Mouse (Mus musculus): ENCODE measurements around the gene E130218I03Rik. TPM values are rescaled to one million over a fixed set of nuclear protein-coding genes. Genes with fewer than 3 reads are reported as not detected.

E130218I03Rik gene
- polyA plus RNA-seq, 1 experiment from 2014 or later, result 0.24 TPM

GRCm38 (mm10) chr4:134271979-134272378, 28.5 kb downstream of the E130218I03Rik start:
- Histone ChIP-seq H3K4me2 (ENCODE audit: low read length) (no peak overlapping the region), H3K4me3 (ENCODE audit: low read depth, low read length) (no peak overlapping the region), H3K9ac (ENCODE audit: low read depth, low read length) (no peak overlapping the region), H3K4me1 (ENCODE audit: control insufficient read depth, insufficient read depth, low read length) (no peaks in the 10 kb centered on the region), H3K36me3 (ENCODE audit: control insufficient read depth, insufficient read depth, low read length) (peaks cover 9% of the 10 kb centered on the region), H3K27me3 (ENCODE audit: control insufficient read depth, insufficient read depth, low read depth, low read length) (no peaks in the 10 kb centered on the region), H3K27ac (ENCODE audit: low read length) (no peak overlapping the region), H3K9me3 (replicated peaks; ENCODE audit: control insufficient read depth, low read length, poor library complexity, severe bottlenecking) (no peaks in the 10 kb centered on the region)
- 85% methylated on average over 7 of the region's 7 CpGs for WGBS
- no peak for ATAC-seq

- H3K27ac ChIP-seq (ENCODE audit: low read length), result no peak overlapping the region
- H3K9me3 ChIP-seq (replicated peaks; ENCODE audit: control insufficient read depth, low read length, poor library complexity, severe bottlenecking), result no peaks in the 10 kb centered on the region
- peaks cover 16% of the 10 kb centered on the region for H3K36me3 ChIP-seq (ENCODE audit: control insufficient read depth, insufficient read depth, low read length)
- WGBS, result 40% methylated on average over 12 of the region's 13 CpGs
- no peak overlapping the region for H3K9ac ChIP-seq (ENCODE audit: low read depth, low read length)
- ATAC-seq, result no peak
- peak overlapping the region; percentile 1; the same call in 1 of the 2 replicates for H3K4me2 ChIP-seq (ENCODE audit: low read length)
- no peaks in the 10 kb centered on the region for H3K4me1 ChIP-seq (ENCODE audit: control insufficient read depth, insufficient read depth, low read length)
- H3K27me3 ChIP-seq (ENCODE audit: control insufficient read depth, insufficient read depth, low read depth, low read length), result no peaks in the 10 kb centered on the region
- no peak overlapping the region for H3K4me3 ChIP-seq (ENCODE audit: low read depth, low read length)
These were observed 29.4 kb downstream of the E130218I03Rik start for GRCm38 (mm10) chr4:134272731-134273416.

- Histone ChIP-seq H3K4me1 (ENCODE audit: control insufficient read depth, insufficient read depth, low read length) (no peaks in the 10 kb centered on the region), H3K4me2 (ENCODE audit: low read length) (peak overlapping the region; percentile 1; the same call in 1 of the 2 replicates), H3K9ac (ENCODE audit: low read depth, low read length) (no peak overlapping the region), H3K4me3 (ENCODE audit: low read depth, low read length) (no peak overlapping the region), H3K9me3 (replicated peaks; ENCODE audit: control insufficient read depth, low read length, poor library complexity, severe bottlenecking) (no peaks in the 10 kb centered on the region), H3K27me3 (ENCODE audit: control insufficient read depth, insufficient read depth, low read depth, low read length) (no peaks in the 10 kb centered on the region), H3K36me3 (ENCODE audit: control insufficient read depth, insufficient read depth, low read length) (peaks cover 18% of the 10 kb centered on the region), H3K27ac (ENCODE audit: low read length) (no peak overlapping the region)
- 6% methylated on average over 14 of the region's 14 CpGs for WGBS
- ATAC-seq, result no peak
These were observed 30.2 kb downstream of the E130218I03Rik start for GRCm38 (mm10) chr4:134273417-134274345.

- no peak overlapping the region for H3K4me3 ChIP-seq (ENCODE audit: low read depth, low read length)
- peaks cover 12% of the 10 kb centered on the region for H3K36me3 ChIP-seq (ENCODE audit: control insufficient read depth, insufficient read depth, low read length)
- no peak overlapping the region for H3K27ac ChIP-seq (ENCODE audit: low read length)
- no peak overlapping the region for H3K4me2 ChIP-seq (ENCODE audit: low read length)
- peaks cover 17% of the 10 kb centered on the region for H3K4me1 ChIP-seq (ENCODE audit: control insufficient read depth, insufficient read depth, low read length)
- ATAC-seq, result no peak
- no peak overlapping the region for H3K9ac ChIP-seq (ENCODE audit: low read depth, low read length)
- 93% methylated on average over 2 of the region's 2 CpGs for WGBS
- H3K27me3 ChIP-seq (ENCODE audit: control insufficient read depth, insufficient read depth, low read depth, low read length), result no peaks in the 10 kb centered on the region
- H3K9me3 ChIP-seq (replicated peaks; ENCODE audit: control insufficient read depth, low read length, poor library complexity, severe bottlenecking), result no peaks in the 10 kb centered on the region
These were observed 41.5 kb downstream of the E130218I03Rik start for GRCm38 (mm10) chr4:134284942-134285341.

- H3K9ac ChIP-seq (ENCODE audit: low read depth, low read length), result peak overlapping the region; percentile 100
- H3K9me3 ChIP-seq (replicated peaks; ENCODE audit: control insufficient read depth, low read length, poor library complexity, severe bottlenecking), result no peaks in the 10 kb centered on the region
- peak overlapping the region; percentile 81 for H3K4me3 ChIP-seq (ENCODE audit: low read depth, low read length)
- peak overlapping the region; percentile 96 for H3K4me2 ChIP-seq (ENCODE audit: low read length)
- peak; percentile 1; the same call in 1 of the 2 replicates for ATAC-seq
- peaks cover 17% of the 10 kb centered on the region for H3K4me1 ChIP-seq (ENCODE audit: control insufficient read depth, insufficient read depth, low read length)
- 3% methylated on average over 55 of the region's 59 CpGs for WGBS
- H3K27me3 ChIP-seq (ENCODE audit: control insufficient read depth, insufficient read depth, low read depth, low read length), result no peaks in the 10 kb centered on the region
- peak overlapping the region; percentile 100 for H3K27ac ChIP-seq (ENCODE audit: low read length)
- H3K36me3 ChIP-seq (ENCODE audit: control insufficient read depth, insufficient read depth, low read length), result peaks cover 6% of the 10 kb centered on the region
These were observed 43.0 kb downstream of the E130218I03Rik start for GRCm38 (mm10) chr4:134286226-134287167.

GRCm38 (mm10) chr4:134287168-134287564, 43.7 kb downstream of the E130218I03Rik start:
- no peaks in the 10 kb centered on the region for H3K9me3 ChIP-seq (replicated peaks; ENCODE audit: control insufficient read depth, low read length, poor library complexity, severe bottlenecking)
- peak overlapping the region; percentile 81 for H3K4me3 ChIP-seq (ENCODE audit: low read depth, low read length)
- whole genome bisulfite sequencing, result under 1% methylated on average over 52 of the region's 59 CpGs
- peaks cover 1% of the 10 kb centered on the region for H3K36me3 ChIP-seq (ENCODE audit: control insufficient read depth, insufficient read depth, low read length)
- peak overlapping the region; percentile 100 for H3K9ac ChIP-seq (ENCODE audit: low read depth, low read length)
- peak overlapping the region; percentile 77 for H3K4me2 ChIP-seq (ENCODE audit: low read length)
- H3K27ac ChIP-seq (ENCODE audit: low read length), result peak overlapping the region; percentile 100
- H3K4me1 ChIP-seq (ENCODE audit: control insufficient read depth, insufficient read depth, low read length), result peaks cover 17% of the 10 kb centered on the region
- peak; percentile 96 for ATAC-seq
- no peaks in the 10 kb centered on the region for H3K27me3 ChIP-seq (ENCODE audit: control insufficient read depth, insufficient read depth, low read depth, low read length)

GRCm38 (mm10) chr4:134287575-134288025, 44.1 kb downstream of the E130218I03Rik start, which contains the start of gene Pdik1l:
Gene Pdik1l (minus strand): TSS chr4:134287895.
- Histone ChIP-seq H3K4me2 (ENCODE audit: low read length) (peak within 1 kb of the TSS; percentile 96), H3K9ac (ENCODE audit: low read depth, low read length) (peak within 1 kb of the TSS; percentile 100), H3K27ac (ENCODE audit: low read length) (peak within 1 kb of the TSS; percentile 100), H3K9me3 (replicated peaks; ENCODE audit: control insufficient read depth, low read length, poor library complexity, severe bottlenecking) (no peaks in the 10 kb centered on the region), H3K4me3 (ENCODE audit: low read depth, low read length) (peak within 1 kb of the TSS; percentile 81), H3K36me3 (ENCODE audit: control insufficient read depth, insufficient read depth, low read length) (no peaks in the 10 kb centered on the region; the same call in 1 of the 2 replicates), H3K4me1 (ENCODE audit: control insufficient read depth, insufficient read depth, low read length) (peaks cover 17% of the 10 kb centered on the region), H3K27me3 (ENCODE audit: control insufficient read depth, insufficient read depth, low read depth, low read length) (no peaks in the 10 kb centered on the region)
- ATAC-seq, result peak; percentile 85
- under 1% methylated on average over 37 of the region's 43 CpGs for WGBS

Data from midbrain, embryonic 16.5 days (tissue).